Mouse (Mus musculus): ENCODE measurements around the gene Wwox.

DNA sequence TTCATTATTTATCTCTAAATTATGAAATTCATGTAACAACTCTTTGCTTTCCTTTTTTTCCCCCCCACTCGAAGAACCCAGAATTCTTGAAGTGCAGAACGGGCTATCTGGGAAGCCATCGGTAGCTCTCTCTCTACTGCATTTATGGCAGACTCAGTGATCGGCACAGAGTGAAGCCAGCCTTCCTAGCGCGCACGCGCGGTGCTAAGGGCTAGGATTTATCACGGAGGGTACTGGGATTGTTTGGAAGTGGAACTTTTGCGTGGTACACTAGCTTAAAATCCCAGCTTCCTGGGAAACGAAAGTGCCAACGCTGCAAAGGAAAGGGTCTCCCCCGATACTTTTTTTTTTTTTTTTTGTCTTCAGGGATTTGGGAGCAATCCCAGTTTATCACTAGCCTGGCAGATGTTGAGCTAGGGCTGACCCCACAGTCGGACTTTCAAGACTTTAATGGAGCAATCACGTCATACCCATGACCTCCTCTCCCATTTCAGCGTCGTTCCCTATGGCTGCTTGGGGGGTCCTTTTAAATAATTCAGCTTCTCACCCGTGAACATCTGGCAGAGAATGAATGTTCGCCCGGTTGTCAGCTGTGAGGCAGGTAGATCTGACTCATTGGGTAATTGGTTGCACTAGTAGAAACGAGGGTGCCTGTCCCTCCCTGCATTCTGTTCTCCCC is 810.4 kb downstream of the Wwox start:
- TF ChIP-seq CTCF (IDR thresholded peaks at IDR 0.05; ENCODE audit: control insufficient read depth, insufficient read depth, low read length) (no peak), POLR2A (IDR thresholded peaks at IDR 0.05; ENCODE audit: borderline replicate concordance, control insufficient read depth, low read depth, low read length) (no peak)
